Mouse (Mus musculus): ENCODE data around the gene Rcc1l. TPM values are rescaled to one million over a fixed set of nuclear protein-coding genes. Genes with fewer than 3 reads are reported as not detected.
A peak's percentile ranks its signal among the peaks of the same experiment; 100 is the strongest.

The Rcc1l gene
- polyA plus RNA-seq, 1 experiment from 2014 or later, result 3.1 TPM

GRCm38 (mm10) chr5:134118798-134119407 lies 57.7 kb downstream of the Rcc1l start:
- Histone ChIP-seq H3K4me3 (ENCODE audit: inconsistent target) (no peak overlapping the region), H3K36me3 (ENCODE audit: inconsistent target) (no peaks in the 10 kb centered on the region), H3K27ac (no peak overlapping the region), H3K79me2 (ENCODE audit: inconsistent target) (no peaks in the 10 kb centered on the region)
- 94% methylated on average over 13 of the region's 15 CpGs for WGBS (ENCODE audit: missing documents)

- Histone ChIP-seq H3K36me3 (ENCODE audit: inconsistent target) (no peaks in the 10 kb centered on the region), H3K27ac (no peak overlapping the region), H3K4me3 (ENCODE audit: inconsistent target) (no peak overlapping the region), H3K79me2 (ENCODE audit: inconsistent target) (no peaks in the 10 kb centered on the region)
- WGBS (ENCODE audit: missing documents), result 47% methylated on average over 7 of the region's 7 CpGs
Observed at GRCm38 (mm10) chr5:134115639-134116259, 60.8 kb downstream of the Rcc1l start.

GRCm38 (mm10) chr5:134114981-134115380 lies 61.6 kb downstream of the Rcc1l start:
- H3K79me2 ChIP-seq (ENCODE audit: inconsistent target), result no peaks in the 10 kb centered on the region
- no peaks in the 10 kb centered on the region for H3K36me3 ChIP-seq (ENCODE audit: inconsistent target)
- H3K27ac ChIP-seq, result no peak overlapping the region
- H3K4me3 ChIP-seq (ENCODE audit: inconsistent target), result no peak overlapping the region
- 74% methylated on average over 5 of the region's 5 CpGs for WGBS (ENCODE audit: missing documents)

- 54% methylated on average over 7 of the region's 8 CpGs for WGBS (ENCODE audit: missing documents)
- Histone ChIP-seq H3K79me2 (ENCODE audit: inconsistent target) (no peaks in the 10 kb centered on the region; the same call in 1 of the 2 replicates), H3K4me3 (ENCODE audit: inconsistent target) (no peak overlapping the region), H3K27ac (no peak overlapping the region), H3K36me3 (ENCODE audit: inconsistent target) (no peaks in the 10 kb centered on the region)
Observed at GRCm38 (mm10) chr5:134105829-134106228, 70.7 kb downstream of the Rcc1l start.

GRCm38 (mm10) chr5:134102720-134103119 lies 73.9 kb downstream of the Rcc1l start:
- no peak overlapping the region for H3K4me3 ChIP-seq (ENCODE audit: inconsistent target)
- peak overlapping the region; percentile 46 for H3K27ac ChIP-seq
- WGBS (ENCODE audit: missing documents), result 40% methylated on average over 6 of the region's 6 CpGs
- no peaks in the 10 kb centered on the region for H3K36me3 ChIP-seq (ENCODE audit: inconsistent target)
- peaks cover 8% of the 10 kb centered on the region; the same call in 1 of the 2 replicates for H3K79me2 ChIP-seq (ENCODE audit: inconsistent target)

GRCm38 (mm10) chr5:134101883-134102282 lies 74.7 kb downstream of the Rcc1l start:
- no peaks in the 10 kb centered on the region for H3K36me3 ChIP-seq (ENCODE audit: inconsistent target)
- peaks cover 8% of the 10 kb centered on the region; the same call in 1 of the 2 replicates for H3K79me2 ChIP-seq (ENCODE audit: inconsistent target)
- H3K27ac ChIP-seq, result peak overlapping the region; percentile 46
- WGBS (ENCODE audit: missing documents), result 36% methylated on average over 5 of the region's 5 CpGs
- H3K4me3 ChIP-seq (ENCODE audit: inconsistent target), result no peak overlapping the region

GRCm38 (mm10) chr5:134101322-134101721 lies 75.3 kb downstream of the Rcc1l start:
- 94% methylated on average over 5 of the region's 5 CpGs for WGBS (ENCODE audit: missing documents)
- no peaks in the 10 kb centered on the region for H3K36me3 ChIP-seq (ENCODE audit: inconsistent target)
- H3K79me2 ChIP-seq (ENCODE audit: inconsistent target), result peaks cover 8% of the 10 kb centered on the region; the same call in 1 of the 2 replicates
- H3K27ac ChIP-seq, result peak overlapping the region; percentile 46
- H3K4me3 ChIP-seq (ENCODE audit: inconsistent target), result no peak overlapping the region

GRCm38 (mm10) chr5:134100232-134100771 lies 76.3 kb downstream of the Rcc1l start:
- Histone ChIP-seq H3K27ac (no peak overlapping the region), H3K79me2 (ENCODE audit: inconsistent target) (peaks cover 8% of the 10 kb centered on the region; the same call in 1 of the 2 replicates), H3K36me3 (ENCODE audit: inconsistent target) (no peaks in the 10 kb centered on the region), H3K4me3 (ENCODE audit: inconsistent target) (peak overlapping the region; percentile 40)
- WGBS (ENCODE audit: missing documents), result 22% methylated on average over 15 of the region's 17 CpGs

GRCm38 (mm10) chr5:134099496-134100211 lies 76.9 kb downstream of the Rcc1l start, which contains the start of gene Castor2:
Gene Castor2, plus strand, starts transcription at chr5:134099711.
- no peak within 1 kb of the TSS for H3K27ac ChIP-seq

GRCm38 (mm10) chr5:134098976-134099375 lies 77.6 kb downstream of the Rcc1l start:
- H3K27ac ChIP-seq, result no peak overlapping the region
- WGBS (ENCODE audit: missing documents), result 3% methylated on average over 17 of the region's 17 CpGs
- H3K4me3 ChIP-seq (ENCODE audit: inconsistent target), result peak overlapping the region; percentile 40
- peaks cover 8% of the 10 kb centered on the region; the same call in 1 of the 2 replicates for H3K79me2 ChIP-seq (ENCODE audit: inconsistent target)
- no peaks in the 10 kb centered on the region for H3K36me3 ChIP-seq (ENCODE audit: inconsistent target)

More at GRCm38 (mm10) chr5:134099496-134100211, 76.9 kb downstream of the Rcc1l start, which contains the start of gene Castor2:
- peak within 1 kb of the TSS; percentile 40 for H3K4me3 ChIP-seq (ENCODE audit: inconsistent target)
- H3K79me2 ChIP-seq (ENCODE audit: inconsistent target), result peaks cover 8% of the 10 kb centered on the region; the same call in 1 of the 2 replicates
- no peaks in the 10 kb centered on the region for H3K36me3 ChIP-seq (ENCODE audit: inconsistent target)
- WGBS (ENCODE audit: missing documents), result under 1% methylated on average over 57 of the region's 58 CpGs

GRCm38 (mm10) chr5:134098341-134098902 lies 78.2 kb downstream of the Rcc1l start:
- no peaks in the 10 kb centered on the region for H3K36me3 ChIP-seq (ENCODE audit: inconsistent target)
- H3K79me2 ChIP-seq (ENCODE audit: inconsistent target), result peaks cover 8% of the 10 kb centered on the region; the same call in 1 of the 2 replicates
- 55% methylated on average over 12 of the region's 13 CpGs for WGBS (ENCODE audit: missing documents)
- no peak overlapping the region; the same call in 1 of the 2 replicates for H3K4me3 ChIP-seq (ENCODE audit: inconsistent target)
- H3K27ac ChIP-seq, result no peak overlapping the region
